In genomic region chr13:62964640-62965311, GRCm38 (mm10) we compare ENCODE assay signal across 8 mouse cellular contexts. TPM values are rescaled to one million over a fixed set of nuclear protein-coding genes. Genes with fewer than 3 reads are reported as not detected.
A peak's percentile ranks its signal among the peaks of the same experiment; 100 is the strongest.
DNase-seq lines count a peak whose midpoint lies in the region; ATAC-seq lines count a peak whose summit lies in the region.

TSS of gene 2010111I01Rik (plus strand) at chr13:62964893.

- WGBS in lung, embryonic 16.5 days, result under 1% methylated on average over 41 of the region's 41 CpGs

- no peaks in the 10 kb centered on the region for H3K27me3 ChIP-seq in lung, embryonic 16.5 days (ENCODE audit: control insufficient read depth, insufficient read depth, low read depth, low read length)

- no peaks in the 10 kb centered on the region for H3K36me3 ChIP-seq in lung, embryonic 16.5 days (ENCODE audit: control insufficient read depth, insufficient read depth, low read length)

- H3K27ac ChIP-seq in lung, embryonic 16.5 days (ENCODE audit: low read length), result peak within 1 kb of the TSS; percentile 13; the same call in 1 of the 2 replicates

- peak within 1 kb of the TSS; percentile 79 for H3K4me3 ChIP-seq in lung, embryonic 16.5 days (ENCODE audit: low read length)

- H3K4me1 ChIP-seq in lung, embryonic 16.5 days (replicated peaks; ENCODE audit: control insufficient read depth, insufficient read depth, low read length), result peaks cover 5% of the 10 kb centered on the region; the same call in 1 of the 2 replicates

- peak; percentile 73 for DNase-seq in MEL-GATA-1-ER (ENCODE audit: extremely low read depth, low read depth)
- DNase-seq in cerebellum, adult 8-10 months, result peak; percentile 94
- DNase-seq in forelimb bud, embryonic 11.5 days (ENCODE audit: low read depth, low spot score), result peak; percentile 98
- peak; percentile 83 for DNase-seq in layer of hippocampus, adult 9-10 months (ENCODE audit: low spot score)
- peak; percentile 97 for DNase-seq in ovary, postnatal 10 days (ENCODE audit: low spot score)
- peak; percentile 97 to 99 for DNase-seq in thymus, postnatal 10 days (ENCODE audit: low spot score in 2 of 2)

- peak within 1 kb of the TSS; percentile 78 for H3K4me2 ChIP-seq in lung, embryonic 16.5 days (ENCODE audit: low read depth, low read length)

- H3K9ac ChIP-seq in lung, embryonic 16.5 days (ENCODE audit: low read length), result peak within 1 kb of the TSS; percentile 72

- ATAC-seq in hematopoietic stem cell, adult 5-6 weeks (replicated peaks in 1 of 2; ENCODE audit: insufficient read depth in 1 of 2, low FRiP score in 2 of 2, low TSS enrichment in 1 of 2, low read depth in 1 of 2, poor library complexity in 2 of 2, severe bottlenecking in 2 of 2), result peak; percentile 98 to 99
- ATAC-seq in lung, embryonic 16.5 days (ENCODE audit: low read depth), result peak; percentile 94

- H3K9me3 ChIP-seq in lung, embryonic 16.5 days (ENCODE audit: control insufficient read depth, low read length), result no peaks in the 10 kb centered on the region

RNA-seq across cellular contexts. Expression of gene 2010111I01Rik, which starts in this region (rescaled TPM):
- total RNA-seq in hematopoietic stem cell, adult 5-6 weeks (2017), result 47.1 and 62.7 TPM in 2 replicates
- polyA plus RNA-seq in lung, embryonic 16.5 days (2015; fragmentation: Nextera tagmentation; extraction: Ambion mirVana), result 129 and 133 TPM in 2 replicates

Comparison
In these comparisons a context has a peak if more than half of its experiments do, and no peak if none do; other contexts are left out.
1. Peak in every context shown above with its lines: DNase-seq, ATAC-seq, H3K4me3 ChIP-seq and H3K27ac ChIP-seq.